Mouse (Mus musculus) heart, postnatal 4 days (tissue): ENCODE measurements at regions not wholly inside any gene's neighbourhood (a gene's known extent, or its start where the extent isn't known, plus 50 kb on each side); places are given as distances from the start of the nearest gene placed in this dataset.

Source experiments
- DNase-seq: peaks from one replicate; pipeline ENCODE4 v3.0.0; 2021

- peak; percentile 25 for DNase-seq
Measured at GRCm38 (mm10) chr5:108903134-108903923, 50.9 kb upstream of the Vmn2r9 start.
